Mouse (Mus musculus) retina, embryonic 14.5 days (tissue): Measurements from ENCODE around the gene Ppp1r9a.

Experiments used
- DNase-seq: peaks from one replicate; pipeline ENCODE4 v3.0.0-alpha.2; 2015; ENCODE audit warnings: low spot score

Ppp1r9a gene

DNA sequence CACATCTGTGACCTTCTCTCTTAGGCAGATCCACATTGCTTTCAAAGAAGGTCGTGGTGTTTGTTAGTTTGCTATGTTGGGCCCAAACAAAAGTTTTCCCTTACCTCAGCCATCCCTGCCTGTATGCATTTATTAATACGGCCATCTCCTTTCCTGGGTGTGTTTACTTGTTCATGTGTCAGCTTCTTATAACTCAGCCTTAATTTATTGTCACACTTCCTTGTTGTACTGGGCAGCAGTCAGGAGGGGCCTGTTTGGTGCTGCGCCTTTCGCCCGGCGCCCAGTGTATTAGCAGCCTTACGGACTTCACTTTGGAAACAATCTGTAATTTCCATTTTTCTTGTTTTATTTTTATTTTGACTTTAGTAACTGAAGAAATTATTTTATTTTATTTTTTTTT, 201.5 kb downstream of the Ppp1r9a start:
- DNase-seq: no peak

DNA sequence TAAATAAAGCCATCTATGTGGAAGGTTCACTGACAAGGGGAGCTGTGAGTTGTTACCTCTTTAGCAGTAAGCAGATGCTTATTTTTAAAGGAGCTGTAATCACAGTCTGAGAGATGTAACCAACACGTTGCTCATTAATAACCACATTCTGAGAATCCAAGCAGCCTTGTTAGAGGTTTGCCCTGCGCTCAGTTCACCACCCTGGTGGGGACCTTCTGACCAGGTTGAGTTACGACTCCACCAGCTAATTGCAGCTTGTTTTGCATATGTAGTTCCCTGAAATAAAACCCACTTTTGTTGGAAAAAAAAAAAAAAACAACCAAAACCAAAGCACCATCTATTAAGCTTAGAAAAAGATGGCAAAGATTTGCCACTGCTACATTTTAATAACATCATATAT, 205.8 kb downstream of the Ppp1r9a start:
- DNase-seq: no peak

DNA sequence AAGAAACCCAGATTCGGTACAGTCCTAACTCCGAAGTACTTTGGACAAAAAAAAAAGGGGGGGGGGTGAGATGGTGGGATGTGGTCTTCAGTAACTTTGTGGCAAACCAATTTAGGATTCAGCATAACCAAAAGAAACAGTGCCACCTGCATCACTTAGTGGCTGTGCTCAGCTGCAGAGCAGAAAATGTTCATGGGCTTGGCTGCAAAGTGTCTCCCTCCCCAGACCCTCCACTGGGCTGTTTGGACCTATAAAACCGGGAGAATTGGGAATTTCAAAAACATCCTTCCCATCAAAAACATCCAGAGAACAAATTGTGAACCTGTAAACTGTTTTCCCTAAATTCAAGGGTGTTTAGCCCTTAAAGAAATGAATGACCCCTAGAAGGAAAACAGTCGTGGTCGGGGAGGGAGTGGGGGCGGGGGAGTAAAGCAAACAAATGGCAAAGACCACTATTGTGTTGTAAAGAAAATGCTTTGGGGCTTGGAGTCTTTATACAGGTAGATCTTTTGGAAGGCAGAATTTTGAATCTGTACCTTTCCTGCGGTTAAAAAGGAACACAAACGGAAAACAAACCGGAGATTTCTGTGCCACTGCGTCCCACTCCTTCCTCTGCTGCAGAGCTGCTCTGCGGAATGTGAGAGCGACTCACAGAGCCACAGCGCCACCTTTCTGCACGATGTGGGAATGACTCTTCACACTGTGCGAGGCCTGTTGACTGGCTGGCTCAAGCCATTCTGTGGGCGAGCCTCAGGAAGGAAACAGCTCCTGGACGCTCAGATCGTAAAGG, 207.4 kb downstream of the Ppp1r9a start:
- peak; percentile 94 for DNase-seq

DNA sequence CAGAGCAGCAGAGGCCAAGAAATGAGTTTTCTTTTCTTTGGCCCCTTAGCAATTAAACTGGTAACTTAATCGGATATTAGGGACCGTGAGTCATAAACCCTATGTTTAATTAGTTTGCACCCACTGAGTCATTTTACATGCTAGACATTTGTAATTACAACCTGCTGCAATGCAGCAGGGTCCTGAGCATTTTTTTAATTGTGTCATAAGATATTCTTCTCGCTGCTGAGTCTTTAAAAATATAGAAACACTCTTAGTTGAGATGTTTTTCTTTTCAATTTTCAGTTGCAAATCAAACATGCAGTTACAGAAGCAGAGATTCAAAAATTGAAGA, 208.0 kb downstream of the Ppp1r9a start:
- no peak for DNase-seq

DNA sequence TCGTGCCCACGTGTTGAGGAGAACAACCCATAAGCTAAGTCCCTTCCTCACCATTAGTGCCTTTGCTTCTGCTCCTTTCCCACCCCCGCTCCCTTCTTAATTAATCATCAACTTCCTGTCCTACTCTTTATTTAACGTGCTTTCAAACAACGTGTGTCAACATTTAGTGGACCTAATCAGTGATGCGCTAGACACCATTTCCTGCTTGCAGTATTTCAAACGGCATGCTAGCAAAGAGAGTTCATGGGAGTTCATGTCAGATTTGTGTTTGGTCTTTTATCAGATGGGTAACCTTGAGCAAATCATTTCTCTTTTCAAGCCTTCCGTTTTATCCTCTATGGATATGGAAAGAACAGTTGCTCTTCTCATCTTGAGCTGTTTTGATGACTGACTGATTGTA, 210.4 kb downstream of the Ppp1r9a start:
- no peak for DNase-seq

DNA sequence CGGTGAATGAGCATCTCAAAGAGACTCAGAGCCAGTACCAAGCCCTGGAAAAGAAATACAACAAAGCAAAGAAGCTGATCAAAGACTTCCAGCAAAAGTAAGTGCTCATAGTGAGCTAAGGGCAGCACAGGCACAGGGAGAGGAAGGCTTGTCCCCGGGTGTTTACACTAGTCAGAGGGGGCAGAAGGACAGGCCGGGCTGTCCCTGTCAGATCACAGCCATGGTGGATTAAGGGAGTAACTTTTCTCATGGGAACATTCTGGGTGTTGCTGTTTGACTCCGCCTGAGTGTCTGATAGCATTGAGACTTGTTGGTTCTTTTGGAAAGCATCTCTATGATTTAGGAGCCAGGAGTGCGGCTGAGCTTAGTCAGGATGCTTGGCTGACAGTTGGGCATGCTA, 211.0 kb downstream of the Ppp1r9a start:
- no peak for DNase-seq

DNA sequence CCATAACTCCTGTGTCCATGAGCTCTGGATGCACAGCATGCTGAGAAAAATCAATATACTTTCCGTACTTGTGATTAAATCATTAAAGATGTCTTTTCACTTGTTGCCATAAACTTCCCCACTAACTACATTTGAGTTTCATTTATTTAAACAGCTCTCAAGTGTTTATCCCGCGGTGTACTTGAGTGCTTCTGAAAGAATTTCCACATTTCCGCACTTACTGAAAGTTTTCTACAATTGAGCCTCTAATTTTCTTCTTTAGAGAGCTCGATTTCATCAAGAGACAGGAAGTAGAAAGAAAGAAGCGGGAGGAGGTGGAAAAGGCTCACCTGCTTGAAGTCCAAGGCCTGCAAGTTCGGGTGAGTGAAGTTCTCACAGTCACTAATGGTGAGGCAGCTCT, 212.1 kb downstream of the Ppp1r9a start:
- DNase-seq: no peak

DNA sequence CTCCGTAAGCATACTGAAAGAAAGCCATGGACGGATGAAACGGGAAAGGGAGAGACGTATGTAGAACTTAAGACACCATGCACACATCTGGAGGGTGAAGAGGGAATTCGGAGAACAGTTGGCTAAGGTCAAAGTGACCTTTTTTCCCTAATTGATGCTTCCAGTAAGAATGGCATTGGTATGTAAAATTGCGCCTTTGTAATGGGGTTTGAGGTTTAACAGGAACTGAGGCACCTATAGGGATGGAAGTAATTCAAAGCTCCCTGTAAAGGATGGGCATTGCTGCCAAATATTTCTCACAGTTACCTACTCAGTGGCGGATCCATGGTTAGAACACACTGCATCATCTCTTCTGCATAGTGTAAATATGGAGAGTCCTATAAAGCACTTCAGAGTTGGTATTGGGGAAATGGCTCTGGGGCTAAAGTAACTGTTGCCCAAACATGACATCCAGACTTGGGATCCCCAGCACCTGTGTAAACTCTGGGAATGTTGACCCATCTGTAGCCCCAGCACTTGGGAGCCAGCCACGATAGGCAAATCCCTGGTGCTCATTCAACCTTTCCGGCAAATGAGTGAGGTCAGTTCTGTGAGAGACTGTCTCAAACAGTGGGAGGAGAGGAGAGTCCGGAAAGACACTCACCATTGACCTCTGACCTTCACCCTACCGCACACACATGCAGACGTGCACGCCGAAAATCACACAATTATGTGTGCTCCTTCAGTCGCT, 216.6 kb downstream of the Ppp1r9a start:
- no peak for DNase-seq

DNA sequence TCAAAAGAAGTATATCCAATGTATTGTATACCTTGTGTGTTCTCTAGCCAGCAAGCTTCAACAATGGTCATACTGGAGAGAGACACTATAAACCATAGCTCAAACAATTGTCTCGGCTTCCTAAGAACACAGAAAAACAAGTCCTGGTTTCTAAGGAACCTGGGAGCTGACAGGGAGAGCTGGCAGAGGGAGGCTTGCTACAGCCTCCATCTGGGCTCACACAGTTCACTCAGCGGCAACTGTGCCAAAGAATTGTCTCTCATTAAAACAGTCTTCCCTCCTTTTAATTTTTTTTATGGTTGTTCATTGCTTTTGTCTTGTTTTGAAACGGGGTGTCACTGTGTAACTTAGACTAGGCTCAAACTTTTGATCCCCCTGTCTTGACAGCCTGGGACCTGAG, 217.5 kb downstream of the Ppp1r9a start:
- DNase-seq: no peak

DNA sequence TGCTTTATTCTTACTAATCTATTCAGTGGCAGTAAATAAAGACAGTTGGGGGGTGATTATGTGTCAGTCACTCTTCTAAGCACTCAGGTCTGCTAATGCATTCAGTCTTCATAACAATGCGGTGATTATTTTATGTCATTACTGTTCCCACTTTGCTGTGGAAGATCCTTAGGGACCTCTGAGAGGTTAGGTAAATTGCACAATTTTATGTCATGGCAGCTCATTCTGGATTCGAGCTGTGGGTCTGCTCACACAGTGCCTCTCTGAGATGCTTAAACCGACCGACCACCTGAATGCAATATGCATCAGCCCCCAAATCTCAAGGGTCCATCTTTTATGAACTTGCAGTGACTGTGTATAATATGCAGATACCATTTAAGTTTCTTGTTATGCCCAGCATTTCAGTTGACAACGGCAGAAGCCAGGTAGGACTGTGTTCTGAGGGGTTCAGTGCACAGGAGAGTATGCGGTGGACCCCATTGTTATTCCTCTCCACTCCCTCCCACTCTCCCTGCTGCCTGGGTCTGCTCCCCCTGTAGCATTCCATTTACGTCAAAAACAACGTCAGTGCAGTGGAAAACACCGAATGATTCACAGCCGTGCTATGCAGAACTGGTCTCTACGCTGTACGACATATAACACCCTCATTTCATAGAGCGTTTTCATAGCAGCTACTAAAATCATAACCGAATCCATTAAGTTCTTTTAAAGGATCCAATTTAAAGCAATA, 226.8 kb downstream of the Ppp1r9a start:
- DNase-seq: no peak

DNA sequence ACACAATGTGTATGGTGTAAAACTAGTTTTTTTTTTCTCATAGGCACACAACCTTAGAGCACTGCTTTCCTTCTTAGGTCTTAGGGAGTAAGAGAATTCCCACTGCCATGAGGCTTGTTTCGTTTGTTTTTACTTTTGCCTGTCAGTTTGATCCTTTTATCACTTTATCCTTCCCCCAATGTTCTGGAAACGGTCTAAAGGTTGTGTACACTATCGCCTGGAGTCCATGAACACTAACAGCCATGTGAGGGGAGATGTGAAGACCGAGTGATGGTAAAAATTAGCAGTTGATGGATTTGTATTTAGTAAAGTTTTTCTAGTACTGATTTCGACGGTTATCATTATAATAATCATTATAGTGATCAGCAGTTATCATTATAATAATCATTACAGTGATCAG, 232.3 kb downstream of the Ppp1r9a start:
- no peak for DNase-seq

DNA sequence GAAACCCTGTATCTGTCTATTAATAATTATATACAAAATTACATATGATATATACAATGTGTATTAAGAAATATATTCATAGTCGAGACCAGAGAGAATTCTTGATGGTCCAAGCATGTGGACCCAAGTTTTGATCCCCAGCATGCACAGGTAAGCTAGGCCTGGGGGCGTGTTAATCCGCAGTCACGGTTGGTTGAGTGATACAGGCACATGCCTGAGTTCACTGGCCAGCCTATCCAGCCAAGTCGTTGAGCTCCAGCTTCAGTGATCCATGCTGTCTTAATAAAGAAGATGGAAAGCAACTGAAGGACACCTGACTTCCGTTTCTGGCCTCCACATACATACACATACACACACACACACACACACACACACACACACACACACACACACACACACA, 233.3 kb downstream of the Ppp1r9a start:
- DNase-seq: no peak

DNA sequence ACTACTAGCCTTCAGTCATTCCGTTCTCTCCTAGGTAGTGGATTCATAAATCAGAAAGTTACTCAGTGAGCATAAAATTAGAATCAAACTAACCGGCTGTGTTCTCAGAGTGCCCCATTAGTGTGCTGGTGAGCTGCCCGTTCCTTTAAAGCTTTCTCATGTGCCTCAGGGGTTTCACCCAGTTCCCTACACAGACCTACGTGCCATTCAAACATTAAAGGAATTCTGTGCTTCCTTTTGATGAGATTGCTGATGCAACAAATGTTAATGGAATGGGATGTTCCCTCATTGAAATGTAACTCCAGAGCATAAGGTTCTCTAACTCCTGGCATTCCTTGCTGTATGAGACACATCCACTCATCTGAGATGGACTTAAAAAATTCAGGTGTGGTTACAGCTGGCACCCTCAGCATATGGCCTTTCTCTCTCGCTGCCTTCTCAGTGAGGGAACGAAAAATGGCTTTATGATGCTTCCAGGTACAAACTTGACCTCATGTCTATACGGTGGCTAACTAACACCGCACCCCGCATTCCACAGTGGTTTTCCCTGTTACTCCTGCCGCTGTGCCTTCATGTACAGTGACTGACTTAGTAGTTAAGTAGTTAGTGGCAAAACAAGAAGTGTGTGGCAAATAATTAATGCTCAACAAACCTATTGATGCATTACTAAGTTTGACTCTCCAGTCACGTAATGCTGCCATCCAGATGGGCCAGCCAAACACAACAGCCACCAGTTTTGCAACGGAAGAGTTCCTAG, 236.3 kb downstream of the Ppp1r9a start:
- DNase-seq: no peak

DNA sequence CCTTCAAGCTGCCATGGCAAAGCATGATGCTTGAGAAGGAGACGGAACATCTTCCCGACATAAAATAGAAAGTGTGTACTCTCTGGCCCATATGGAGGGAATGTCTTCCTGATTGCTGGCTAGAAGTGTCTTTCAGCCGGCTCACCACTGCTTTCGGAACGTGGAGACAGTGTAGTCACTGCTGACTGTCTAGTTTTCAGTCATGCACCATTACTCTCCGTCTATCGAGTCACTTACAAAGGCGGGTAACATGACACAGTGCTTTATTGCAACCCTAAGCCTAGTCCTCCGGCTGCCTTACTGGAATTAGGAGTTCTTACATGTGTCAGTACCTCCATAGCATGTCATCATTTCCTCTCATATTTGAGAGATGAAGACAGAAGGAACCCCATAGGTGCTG, 236.9 kb downstream of the Ppp1r9a start:
- DNase-seq: no peak

DNA sequence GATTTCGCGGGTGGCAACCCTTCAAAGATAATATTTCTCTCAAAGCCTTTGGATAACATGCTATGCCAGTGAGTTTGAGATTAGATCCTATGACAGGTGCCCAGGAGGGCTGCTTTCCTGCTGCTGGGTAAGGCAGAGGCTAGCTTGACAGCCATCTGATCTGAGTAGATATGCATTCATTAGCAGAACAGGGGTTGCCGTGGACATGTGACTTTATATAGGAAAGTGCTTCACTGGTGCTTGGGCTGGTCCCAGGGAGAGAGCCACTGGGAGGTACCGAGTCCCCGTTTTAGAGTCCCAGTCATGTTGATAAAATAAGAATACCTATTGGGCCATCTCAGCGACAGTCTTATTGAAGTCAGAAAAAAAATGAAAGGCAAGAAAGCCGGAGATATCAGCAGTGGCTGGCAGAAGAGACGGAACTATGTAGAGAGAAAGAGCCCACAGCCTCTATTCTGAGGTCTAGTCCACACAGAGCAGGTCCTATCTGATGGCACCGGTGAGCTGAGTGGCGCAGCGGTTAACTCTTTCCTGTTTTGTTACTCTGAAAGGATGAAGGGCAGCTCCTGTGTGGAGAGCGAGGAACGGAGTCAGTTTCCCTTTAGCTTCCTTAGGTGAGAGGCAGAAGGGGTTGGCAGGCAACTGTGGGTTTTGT, 244.9 kb downstream of the Ppp1r9a start:
- DNase-seq: no peak

DNA sequence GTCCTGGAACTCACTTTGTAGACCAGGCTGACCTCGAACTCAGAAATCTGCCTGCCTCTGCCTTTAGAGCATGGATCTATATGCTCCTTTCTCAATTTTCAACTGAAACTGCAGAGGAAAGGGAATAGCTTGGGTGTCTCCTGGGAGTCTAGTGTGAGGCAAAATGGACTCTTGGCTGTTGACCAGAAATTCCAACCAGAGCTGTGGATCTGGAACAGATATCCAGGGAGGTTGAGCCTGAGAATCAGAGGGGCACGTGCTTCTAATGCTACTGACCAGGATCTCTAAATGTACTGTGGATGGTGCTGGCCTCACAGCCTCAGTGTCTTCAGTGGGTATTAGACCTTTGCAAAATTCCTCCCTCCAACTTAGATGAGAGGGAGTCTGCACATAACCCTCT, 247.2 kb downstream of the Ppp1r9a start:
- no peak for DNase-seq

DNA sequence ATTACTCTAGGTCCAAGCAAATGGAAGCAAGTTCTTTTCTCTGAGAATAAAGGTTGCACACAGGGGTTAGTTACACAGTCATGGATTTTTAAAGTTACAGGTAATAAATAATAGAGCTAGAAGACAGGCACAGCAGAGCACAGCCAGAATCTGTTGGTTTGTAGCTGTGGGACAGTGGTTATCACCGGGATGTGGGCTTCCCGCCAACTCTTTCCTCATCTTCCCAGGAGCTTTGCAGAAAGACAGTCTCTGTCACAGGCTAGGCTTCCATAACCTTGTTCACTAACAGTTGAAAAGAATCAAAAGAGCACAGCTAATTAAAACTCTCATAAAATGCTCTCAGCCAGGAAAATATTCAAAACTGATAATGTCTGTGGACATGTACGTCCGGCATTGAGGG, 248.5 kb downstream of the Ppp1r9a start:
- DNase-seq: no peak

DNA sequence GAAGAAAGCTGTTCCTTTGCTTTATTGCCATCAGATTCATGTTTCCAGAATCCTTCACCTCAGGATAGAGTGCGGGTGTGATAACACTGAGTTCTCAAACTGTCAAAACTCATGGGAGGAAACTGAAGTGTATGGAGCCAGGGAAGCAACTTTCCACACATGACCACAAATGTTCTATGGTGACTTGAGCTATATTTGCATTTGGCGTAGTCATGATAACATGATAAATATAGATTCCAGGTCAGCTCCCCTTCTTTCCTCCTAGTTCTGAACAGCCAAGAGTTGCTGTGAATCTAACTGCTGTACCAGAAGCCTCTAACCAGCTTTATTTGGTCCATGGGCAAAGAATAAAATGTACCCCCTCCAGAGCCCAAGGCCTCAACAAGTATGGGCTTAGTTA, 249.5 kb downstream of the Ppp1r9a start:
- DNase-seq: no peak

DNA sequence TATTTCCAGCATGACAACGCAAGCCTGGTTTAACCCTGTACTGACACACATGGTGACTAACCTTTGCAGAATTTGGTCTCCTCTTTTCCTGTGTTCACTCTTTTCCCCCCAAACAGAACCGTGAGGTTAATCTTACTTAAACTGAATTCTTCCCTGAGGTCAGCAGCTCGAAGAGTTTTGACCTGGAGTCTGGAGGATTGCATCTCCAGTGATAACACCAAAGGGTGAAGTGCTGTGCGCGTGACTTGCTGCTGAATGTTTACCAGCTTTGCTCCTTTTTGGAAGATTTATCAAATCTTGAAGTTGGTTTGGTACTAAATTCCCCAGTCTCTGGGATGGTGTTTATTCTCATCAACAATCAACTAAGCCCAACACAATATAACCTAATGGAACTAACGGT, 252.1 kb downstream of the Ppp1r9a start:
- no peak for DNase-seq

DNA sequence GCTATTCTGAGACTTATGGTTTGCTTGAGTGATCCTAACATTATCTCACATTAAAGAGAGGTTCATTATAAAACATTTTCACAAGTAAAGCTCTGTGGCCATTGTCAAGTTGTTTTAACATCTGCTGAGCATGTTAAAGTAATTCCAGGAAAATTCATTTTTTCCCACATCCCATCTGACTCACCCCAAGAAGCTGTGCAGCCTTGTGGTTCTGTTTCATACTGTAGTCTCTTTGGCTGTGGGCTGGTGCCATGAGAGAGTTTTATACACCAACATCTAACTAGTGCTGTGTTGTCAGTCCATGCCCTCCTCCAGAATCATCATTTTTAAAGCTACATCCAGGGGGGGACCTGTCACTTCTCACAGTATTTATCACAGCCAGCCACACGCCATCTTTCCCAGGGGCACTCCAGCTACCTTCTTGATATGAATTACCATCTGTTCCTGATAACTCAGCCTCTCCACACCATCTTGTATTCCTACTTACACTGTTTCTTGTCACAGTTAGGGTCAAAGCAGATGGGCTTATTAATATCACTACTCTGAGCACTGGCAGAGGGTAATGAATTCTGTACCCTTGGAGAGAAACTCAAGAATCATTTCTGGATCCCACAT, 252.7 kb downstream of the Ppp1r9a start:
- no peak for DNase-seq
